Mouse (Mus musculus) layer of hippocampus, adult 11-12 months (tissue): ENCODE measurements around the gene Zpr1.
"Not testable (repeated sequence)": the region's sequence is repeated elsewhere in the genome, so short reads cannot be mapped to it uniquely, and the experiment has no call there.

Source experiments
- DNase-seq: peaks from one replicate; pipeline ENCODE4 v3.0.0; 2022; ENCODE audit warnings: low spot score

Gene Zpr1

DNA sequence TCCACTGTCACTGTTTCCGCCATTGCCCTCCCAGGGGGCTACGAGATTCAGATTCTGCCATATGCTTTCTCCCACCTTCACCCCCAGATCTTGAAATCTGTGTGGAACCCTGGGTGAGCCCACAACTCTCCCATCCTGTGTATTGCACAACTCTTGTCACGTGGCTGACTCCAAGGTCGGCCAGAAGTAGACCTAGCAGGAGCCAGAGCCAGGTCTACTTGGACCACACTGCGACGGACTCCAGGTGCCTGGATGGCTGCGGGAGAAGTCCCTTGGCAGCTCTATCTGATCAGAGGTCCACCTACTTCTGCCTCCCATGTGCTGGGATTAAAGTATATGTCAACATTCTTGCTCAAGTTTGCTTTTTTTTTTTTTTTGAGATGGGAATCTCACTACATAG is 11.7 kb upstream of the Zpr1 start:
- no peak for DNase-seq

DNA sequence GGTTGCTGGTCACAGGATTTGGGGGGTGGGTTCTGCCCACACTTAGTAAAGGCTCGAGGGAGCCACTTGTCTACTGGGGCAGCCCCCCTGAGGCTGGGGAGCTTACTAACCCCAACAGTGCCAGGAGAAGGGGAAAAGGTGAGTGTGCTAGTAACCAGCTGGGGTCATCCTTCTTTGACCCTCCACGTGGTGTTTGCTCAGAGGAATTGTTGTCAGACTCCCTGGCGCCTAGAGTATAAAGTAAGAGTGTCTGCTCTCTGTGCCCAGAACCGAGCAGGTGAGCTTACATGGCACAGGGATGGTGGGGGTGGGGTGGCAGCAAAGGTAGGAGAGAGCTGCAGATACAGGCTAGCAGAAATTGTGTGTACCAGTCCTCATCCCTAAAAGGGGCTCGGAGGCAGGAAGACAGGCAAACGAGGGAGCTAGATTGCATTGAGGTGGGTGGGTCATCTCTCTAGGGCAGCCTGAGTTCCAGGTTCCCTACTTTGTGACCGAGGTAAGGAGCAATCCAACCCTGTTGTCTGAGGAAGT is 4.5 kb upstream of the Zpr1 start, which contains the start of gene Apoa5:
TSS of gene Apoa5 (plus strand) at position 291 of the 531 bp plus-strand sequence.
- DNase-seq = no peak

DNA sequence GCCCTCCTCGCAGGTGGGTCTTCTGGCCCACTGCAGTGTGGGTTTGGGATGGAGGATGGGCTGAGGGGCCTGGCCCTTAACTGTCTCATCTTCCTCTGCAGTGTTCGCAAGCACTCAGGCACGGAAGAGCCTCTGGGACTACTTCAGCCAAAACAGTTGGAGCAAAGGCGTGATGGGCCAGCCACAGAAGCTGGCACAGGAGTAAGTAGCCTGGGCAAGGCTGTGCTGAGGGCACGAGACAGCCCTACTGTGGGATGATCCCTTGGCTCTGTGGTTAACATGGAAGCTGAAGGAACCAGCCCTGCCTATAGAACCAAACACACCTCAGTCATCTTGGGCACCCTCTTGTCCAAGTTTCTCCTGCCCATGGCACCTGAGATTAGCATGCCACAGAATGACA is 3.7 kb upstream of the Zpr1 start:
- no peak for DNase-seq

DNA sequence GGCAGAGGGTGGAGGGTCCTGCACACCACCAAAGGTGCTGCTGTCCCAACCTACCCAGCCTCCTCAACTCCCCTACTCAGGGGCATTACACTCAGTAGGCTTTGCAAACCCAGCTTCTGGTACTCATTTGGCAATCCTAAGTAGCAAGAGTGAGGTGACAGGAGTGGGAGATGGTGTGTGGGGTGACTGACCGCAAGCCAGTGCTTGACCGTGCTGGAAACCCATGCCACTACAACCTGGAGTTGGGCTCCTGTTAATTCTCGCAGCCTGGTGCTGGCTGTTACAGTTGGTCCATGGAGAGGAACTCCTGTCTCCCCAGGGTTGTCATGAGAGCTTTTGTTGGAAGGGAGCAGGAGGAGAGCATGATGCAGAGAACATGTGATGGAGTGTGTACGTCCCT is 2.1 kb upstream of the Zpr1 start:
- DNase-seq = no peak

DNA sequence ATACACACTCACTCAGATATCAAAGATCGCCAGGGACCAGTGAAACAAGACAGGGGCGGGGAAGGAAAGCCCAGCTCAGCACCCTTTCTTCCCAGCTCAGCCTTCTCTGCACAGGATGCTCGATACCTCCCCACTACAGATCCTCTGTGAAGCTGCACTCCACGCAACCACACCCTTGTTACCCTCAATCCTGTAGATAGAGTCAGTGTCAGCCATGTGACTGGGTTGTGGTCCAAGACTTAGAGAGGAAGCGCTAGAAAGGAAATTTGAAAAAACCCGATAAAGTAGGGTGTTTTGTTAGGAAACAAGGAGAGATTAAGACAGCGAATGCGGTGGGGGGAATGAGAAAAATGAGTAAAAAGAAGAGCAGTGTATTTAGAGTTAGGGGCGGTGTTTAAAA is 794 bp upstream of the Zpr1 start:
- no peak for DNase-seq

DNA sequence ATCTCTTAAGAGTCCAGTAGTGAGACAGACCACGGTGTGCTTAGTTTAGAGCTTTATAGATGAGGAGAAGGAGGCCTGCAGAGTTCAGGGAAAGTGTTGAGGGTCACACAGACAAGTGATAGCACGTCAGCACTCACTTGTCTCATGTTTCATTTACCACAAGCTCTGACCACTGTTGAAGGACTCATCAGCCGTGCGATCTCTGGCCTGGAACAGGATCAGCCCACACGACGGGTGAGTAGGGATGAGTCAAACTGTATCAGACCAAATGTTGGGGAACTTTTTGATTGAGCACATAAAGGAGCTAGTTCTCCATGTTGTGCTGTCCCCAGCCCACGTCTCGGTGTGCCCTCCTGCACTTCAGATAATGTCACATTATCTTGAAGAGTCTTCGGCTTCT is 1.6 kb downstream of the Zpr1 start:
- DNase-seq = no peak

DNA sequence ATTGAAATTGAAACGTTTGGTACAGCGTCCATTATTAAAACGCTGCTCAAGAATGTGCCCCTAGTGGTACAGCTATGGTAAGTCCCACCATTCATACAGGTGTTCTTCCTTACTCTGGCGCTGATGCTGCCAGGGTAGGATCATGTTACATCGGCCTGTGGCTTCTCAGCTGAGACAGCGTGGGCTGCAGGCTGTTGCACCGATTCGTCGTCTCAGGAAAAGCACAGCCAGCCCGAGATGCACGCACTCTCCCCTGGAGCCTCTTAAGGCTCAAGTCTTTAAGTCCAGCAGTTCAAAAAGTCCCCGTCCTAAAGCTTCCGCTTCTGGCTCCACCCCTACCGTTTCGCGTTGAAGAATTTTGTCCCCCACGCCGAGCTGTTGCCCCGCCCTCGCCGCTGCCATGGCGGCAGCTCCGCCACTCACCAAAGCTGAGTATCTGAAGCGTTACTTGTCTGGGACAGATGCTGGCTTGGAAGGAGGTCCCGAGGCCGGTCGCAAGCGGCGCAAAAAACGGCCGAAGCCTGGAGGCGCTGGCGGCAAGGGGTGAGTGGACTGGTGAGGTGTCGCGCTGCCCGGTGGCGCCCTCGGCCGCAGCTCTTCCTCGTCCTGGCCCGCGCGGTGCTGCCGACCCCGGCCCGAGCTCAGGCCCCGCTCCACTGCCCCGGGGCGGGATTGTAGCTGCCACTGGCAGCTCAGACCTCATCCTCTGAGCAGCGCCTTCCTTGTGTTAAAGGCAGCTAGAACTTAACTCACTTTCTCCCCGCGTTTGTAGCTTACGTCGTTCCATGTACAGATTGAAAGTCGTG is 10.0 kb downstream of the Zpr1 start, which contains the start of gene Bud13:
TSS of gene Bud13 (plus strand) at position 378 of the 806 bp plus-strand sequence.
- DNase-seq = peak; percentile 91

DNA sequence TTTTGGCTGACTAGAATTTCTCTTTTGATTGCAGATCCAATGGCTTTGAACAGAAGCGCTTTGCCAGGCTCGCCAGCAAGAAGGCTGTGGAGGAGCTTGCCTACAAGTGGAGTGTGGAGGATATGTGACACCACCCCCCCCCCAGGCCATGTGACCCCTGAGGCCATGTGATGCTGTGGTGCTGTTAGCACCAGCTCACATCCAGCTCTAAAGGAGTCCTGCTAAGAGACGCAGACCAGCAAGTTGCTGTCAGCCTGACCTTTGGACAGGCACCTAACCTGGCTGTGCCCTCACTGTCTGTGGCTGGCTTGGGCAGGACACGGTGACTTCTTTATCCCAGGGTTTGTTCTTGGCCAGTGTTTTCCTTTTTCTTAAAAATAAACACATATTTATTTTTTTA is 25.5 kb downstream of the Zpr1 start:
- no peak for DNase-seq

DNA sequence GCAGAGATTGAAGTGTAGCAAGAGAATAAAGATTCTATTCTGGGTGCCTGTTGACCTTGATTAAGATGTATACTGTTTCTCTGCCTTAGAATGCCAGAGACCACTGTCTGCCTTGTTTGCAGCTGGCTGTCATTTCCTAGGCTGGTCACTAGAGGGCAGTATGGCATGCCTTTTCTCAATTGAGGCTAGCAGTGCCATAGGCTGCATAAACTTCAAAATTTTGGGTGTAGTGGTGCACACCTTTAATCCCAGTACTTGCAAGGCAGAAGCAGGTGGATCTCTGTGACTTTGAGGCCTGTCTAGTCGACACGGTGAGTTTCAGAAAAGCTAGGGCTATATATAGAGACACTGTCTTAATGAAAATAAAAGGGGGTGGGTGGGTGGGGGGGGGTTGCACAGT is 29.3 kb downstream of the Zpr1 start:
- peak; percentile 58 for DNase-seq

DNA sequence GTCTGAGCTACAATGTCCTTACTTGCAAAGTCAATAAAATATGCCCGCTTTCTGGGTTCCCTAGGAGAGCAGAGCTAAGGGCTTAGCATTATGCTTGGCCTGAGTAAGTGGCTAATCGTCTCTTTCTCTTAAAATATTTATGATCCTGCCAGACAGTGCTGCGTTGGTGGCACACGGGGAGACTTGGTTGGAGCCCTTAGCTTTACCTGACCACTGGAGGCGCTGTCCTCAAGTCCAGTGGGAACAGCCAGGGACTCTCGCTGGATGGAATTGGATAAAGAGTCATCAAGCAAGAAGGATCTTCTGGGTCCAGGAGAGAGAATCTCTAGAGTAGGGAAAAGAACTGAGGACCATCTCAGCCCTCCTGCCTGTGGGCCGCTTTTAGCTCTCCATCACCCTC is 36.3 kb downstream of the Zpr1 start:
- no peak for DNase-seq

DNA sequence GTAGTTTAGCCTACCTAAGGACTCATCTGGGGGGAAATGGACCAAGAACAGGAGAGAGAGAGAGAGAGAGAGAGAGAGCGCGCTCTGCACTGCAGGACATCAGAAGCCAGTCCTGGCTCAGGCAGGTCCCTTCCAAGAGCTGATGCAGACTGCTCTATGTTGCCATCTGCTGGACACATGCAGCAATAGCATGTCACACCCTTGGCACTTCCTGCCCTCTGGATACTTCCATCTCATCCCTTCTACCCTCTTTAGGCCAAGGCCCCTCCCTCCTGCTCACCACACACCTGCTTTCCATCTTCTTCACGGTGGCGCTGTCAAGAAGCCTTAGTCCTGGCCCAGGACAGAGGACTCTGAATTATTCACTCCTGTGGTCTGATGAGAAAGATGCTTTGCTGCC is 41.6 kb downstream of the Zpr1 start:
- peak; percentile 57 for DNase-seq

DNA sequence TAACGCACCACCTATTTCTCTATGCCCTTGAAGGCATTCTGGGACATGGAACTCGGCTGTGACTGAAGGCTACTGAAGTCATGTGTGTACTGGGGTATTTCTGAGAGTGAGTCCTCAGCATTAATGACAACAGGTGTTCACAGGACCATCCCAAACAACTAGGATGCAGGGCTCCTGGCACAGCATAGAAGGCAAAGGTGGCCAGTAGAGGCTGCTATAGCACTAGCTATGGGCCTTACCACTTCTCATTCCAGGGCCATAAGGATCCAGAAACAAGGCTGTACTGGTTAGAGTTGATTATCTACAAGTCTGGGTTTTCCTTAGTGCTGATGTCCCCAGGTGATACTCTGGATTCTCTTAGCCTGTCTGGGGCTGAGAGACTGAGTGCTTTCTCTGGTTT is 42.1 kb downstream of the Zpr1 start:
- no peak for DNase-seq

DNA sequence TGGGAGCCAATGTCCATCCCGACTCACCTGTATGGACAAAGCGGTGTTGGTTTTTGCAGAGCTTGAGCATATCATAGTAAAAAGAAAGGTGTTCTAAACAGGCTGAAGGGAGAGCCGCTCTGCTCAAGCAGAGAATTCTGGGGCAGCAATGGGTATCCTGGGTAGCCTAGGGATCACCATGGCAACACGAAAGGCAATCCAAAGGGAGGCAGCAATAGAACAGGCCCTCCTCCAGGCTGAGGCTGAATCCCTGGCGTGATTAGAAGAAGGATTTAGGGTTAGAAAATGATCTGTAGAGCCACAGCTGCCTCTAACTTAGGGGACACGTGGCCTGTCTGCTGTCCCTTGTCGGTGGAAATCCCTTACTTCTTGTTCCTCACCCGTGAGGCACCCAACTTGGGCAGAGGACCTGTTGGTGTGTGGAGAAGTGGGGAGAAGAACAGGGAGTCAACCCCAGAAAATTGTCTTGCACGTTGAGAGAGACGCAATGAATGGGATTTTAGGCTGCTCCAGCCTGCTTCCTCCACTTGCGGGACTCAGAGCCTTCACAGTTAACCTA is 43.0 kb downstream of the Zpr1 start:
- peak; percentile 61 for DNase-seq

DNA sequence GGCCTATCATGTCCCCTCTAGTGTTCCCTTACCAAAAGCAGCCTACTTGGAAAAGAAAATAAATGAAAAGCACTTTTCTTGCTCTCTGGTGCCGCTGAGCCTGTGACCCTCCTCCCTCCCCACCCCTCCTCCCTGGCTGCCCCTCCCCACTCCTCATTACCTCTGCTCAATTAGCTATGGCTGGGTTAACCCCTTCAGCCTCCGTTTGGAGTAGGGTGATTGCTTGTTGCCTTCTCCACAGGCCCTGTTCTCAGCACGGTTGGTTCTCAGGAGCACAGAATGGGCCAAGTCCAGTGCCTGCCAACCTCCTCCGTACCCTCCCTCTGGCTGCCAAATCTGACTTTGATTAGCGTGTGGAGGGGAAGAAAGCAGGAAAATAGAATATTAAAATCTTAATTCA is 43.5 kb downstream of the Zpr1 start:
- no peak for DNase-seq

DNA sequence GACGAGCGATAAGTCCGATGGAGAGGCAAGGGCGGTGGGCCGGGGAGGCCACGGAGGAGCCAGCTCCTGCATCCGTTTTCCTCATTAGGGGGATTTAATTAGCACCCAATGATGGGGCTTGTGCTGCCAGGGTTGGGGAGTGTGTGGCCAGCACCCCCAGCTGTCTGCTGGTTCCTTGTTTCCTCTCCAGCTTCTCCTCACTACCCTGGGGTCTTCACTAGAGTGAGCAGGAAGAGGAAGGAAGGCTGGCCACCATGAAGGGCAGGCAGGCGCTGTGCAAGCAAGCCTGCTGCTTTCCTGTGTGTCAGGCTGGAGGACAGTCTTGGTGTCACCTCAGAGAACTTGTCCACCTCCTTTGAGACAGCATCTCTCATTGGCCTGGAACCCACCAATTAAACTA is 44.0 kb downstream of the Zpr1 start:
- DNase-seq = no peak

DNA sequence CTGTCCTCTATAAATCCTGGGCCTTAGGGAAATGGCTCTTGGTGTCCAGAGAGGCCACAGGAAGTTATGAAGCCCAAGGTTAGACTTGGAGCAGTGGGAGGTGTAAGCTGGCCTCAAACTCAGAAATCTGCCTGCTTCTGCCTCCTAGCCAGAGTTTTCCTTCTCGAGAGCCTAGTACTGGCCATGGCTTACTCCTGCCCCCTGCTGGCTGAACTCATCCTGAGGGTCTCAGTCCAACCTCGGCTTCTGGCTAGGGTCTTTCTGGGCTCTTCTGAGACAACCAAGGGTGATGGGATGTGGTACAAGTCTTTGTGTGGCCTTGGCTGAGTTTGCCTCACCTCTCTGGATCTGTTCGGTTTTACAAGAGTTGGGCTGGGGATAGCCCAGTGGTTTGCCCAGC is 45.1 kb downstream of the Zpr1 start:
- DNase-seq = no peak

DNA sequence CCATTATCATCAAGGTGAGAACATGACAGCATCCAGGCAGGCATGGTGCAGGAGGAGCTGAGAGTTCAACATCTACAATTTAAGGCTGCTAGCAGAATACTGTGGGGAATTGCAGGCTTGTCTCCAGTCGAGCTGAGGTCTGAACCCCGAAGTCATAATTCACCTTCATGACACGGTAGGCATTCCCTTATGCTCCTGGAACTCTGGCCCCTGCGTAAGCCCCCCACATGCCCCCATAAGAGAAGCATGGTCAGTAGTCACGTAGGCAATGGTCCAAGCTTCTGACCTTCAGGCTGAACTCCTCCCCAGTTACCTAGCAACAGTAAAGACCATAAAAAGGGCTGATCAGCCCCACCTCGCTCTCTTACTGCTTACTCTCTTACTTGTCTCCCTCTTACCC is 47.0 kb downstream of the Zpr1 start, which contains the start of gene 4931429L15Rik:
TSS of gene 4931429L15Rik (minus strand) at position 101 of the 400 bp plus-strand sequence.
- not testable (repeated sequence) for DNase-seq

DNA sequence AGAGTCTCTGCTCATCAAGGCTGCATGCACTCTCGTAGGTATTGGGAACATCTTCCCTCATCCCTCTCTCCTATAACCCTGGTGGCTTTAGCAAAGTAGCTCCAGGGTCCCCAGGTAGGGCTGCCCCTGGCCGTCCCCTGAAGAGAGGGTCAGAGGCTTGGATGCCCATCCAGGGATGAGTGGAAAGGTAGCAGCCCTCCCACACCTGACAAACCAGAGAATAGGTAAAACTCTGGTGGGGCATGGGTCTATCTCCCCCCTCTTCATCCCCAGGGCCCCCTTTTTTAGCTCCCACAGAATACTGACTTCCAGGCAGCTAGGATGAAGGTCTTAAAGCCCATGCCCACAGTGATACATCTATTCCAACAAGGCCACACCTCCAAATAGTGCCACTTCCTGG is 47.6 kb downstream of the Zpr1 start:
- no peak for DNase-seq

DNA sequence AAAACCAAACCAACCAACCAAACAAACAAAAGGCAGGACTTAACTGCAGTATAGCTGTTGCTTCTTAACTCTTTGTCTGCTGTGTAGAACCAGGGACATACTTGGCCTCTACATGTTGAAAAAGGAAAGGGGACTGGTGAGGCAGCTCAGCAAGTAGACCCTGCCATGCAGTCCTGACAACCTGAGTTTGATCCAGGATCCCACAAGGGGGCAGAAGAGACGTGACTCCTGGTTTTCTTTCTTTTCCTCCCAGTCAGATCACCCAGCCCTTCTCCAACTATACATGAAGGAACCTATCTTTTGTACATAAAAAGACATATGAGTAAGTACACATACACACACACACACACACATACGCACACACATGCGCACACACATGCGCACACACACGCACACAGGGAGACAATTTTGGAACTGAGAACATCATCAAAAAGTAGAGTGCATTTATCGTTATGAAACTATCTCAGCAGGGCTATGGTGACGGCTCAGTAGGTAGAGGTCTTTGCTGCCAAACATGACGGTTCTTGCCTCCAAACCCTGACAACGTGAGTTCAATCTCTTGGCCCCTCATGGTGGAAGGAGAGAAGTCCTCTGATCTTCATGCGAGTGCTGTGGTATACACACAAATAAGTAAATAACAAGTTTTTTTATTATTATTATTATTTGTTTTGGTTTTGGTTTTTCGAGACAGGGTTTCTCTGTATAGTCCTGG is 54.0 kb downstream of the Zpr1 start:
- DNase-seq = no peak

DNA sequence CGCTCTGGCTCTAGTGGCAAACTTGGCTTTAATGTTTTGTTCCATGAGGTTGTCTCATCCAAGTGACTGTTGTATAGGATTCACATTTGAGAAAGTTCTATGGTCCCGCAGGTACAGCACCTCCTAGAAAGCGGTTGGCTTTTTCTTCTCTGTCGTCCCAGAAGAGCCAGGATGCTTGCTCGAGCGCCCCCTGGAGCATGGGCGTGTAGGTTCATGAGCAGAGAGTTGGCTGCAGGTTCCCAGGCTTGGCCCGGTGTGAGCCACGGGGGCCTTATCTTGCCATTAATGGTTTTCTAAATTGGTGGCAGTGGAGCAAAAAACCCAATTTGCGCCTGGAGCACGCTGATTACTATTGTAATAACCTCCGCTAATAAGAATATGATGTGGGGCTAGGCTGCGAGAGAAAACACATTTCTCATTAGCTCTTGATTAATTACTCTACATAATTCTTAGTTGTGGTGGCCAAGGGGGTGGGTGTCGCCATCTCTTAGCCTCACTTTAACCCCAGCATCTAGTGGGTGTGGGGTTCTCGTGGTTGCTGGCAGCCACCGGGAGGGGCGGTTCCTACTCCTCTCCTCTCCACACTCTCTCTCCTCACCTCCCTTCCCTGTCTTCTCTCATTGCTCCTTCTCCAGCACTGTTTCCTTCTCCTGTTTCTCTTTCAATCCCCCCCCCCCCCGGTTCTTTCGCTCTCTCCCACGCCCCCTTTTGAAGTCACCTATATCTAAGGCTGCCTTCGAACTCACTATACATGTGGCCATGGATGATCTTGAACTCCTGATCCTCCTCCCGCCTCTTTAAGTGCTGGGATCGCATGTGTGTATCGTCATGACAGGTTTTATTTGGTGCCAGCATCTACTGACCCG is 55.1 kb downstream of the Zpr1 start:
- DNase-seq = no peak

DNA sequence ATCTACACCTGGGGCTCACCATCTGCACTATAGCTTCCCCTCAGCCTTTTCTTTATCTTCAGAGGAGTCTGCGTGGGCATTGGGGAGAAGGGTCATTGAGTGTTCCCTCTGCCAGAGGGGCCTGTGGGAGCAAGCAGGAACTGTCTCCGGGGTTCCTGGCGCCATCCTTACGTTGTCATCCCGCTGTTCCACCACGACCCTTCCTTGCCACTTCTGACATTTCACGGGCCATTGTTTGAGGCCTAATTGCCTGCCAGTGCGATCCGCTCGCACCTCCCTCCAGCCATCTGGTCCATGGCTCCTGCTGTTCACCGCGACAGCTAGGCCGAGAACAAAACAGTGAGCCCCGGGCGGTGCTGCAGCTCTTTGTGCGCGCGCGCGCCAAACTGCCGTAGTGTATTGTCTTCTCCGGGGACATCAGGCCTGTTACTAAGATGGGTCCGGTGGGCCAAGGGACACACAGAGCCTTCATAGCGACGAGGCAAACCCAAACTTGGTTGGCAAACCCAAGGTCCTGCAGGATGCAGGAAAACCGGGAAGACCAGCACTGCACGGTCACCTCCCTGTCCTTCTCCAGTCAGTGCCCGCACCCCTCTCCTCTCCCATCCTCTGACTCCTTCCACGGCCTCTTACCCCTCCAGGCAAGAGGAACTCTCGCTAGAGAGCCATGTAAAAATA is 55.8 kb downstream of the Zpr1 start:
- peak; percentile 75 for DNase-seq
